Mouse (Mus musculus): Measurements from ENCODE around the gene Anxa8. TPM values are rescaled to one million over a fixed set of nuclear protein-coding genes. Genes with fewer than 3 reads are reported as not detected.

The Anxa8 gene
- total RNA-seq, 1 experiment from 2014 or later: not detected

- peak; percentile 76 to 83 for ATAC-seq (replicated peaks in 1 of 2; ENCODE audit: insufficient read depth in 1 of 2, low FRiP score in 2 of 2, low TSS enrichment in 1 of 2, low read depth in 1 of 2, poor library complexity in 2 of 2, severe bottlenecking in 2 of 2)
Measured at GRCm38 (mm10) chr14:34104892-34105291, 19.1 kb downstream of the Anxa8 start.

- ATAC-seq (replicated peaks in 1 of 2; ENCODE audit: insufficient read depth in 1 of 2, low FRiP score in 2 of 2, low TSS enrichment in 1 of 2, low read depth in 1 of 2, poor library complexity in 2 of 2, severe bottlenecking in 2 of 2): peak; percentile 54 to 58; a peak in 3 of 4 replicates
Measured at GRCm38 (mm10) chr14:34106389-34107062, 20.7 kb downstream of the Anxa8 start.

DNA sequence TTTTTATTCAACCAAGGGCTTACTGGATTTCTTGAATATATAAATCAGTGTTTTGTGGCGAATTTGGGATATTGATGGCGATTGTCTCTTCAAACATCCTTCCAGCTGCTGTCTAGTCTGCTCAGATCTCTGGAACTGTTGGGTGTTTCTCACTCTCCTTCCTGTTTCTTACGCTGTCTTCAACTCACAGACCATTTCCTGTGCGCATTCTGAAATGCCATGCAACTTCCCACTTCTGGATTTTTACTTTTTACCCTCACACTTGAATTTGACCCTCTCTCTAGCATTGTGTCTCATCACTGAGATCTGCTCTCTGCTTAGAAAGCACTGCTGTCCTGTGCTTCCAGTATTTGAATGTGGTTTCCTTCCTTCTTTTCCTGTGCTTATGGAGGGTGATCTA, 21.8 kb downstream of the Anxa8 start:
- 0 out of 4 replicates have a peak, but pooled peaks of 1 of the 2 experiments have one; percentile 19 for ATAC-seq (replicated peaks in 1 of 2; ENCODE audit: insufficient read depth in 1 of 2, low FRiP score in 2 of 2, low TSS enrichment in 1 of 2, low read depth in 1 of 2, poor library complexity in 2 of 2, severe bottlenecking in 2 of 2)

DNA sequence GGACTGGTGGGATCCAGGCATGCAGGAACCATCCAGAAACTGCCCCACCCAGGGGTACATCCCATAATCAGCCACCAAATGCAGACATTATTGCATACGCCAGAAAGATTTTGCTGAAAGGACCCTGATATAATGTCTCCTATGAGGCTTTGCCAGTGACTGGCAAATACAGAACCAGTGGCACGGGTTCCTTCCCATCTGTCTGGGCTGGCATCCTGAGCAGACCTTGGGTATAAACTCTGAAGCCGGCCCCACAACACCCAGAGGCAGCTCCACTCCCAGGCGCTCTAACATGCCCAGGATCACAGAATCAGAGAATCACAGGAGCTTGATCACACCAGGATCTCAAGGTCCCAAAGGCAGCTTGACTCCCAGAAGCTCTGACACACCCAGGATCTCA, 28.5 kb downstream of the Anxa8 start:
- ATAC-seq (replicated peaks in 1 of 2; ENCODE audit: insufficient read depth in 1 of 2, low FRiP score in 2 of 2, low TSS enrichment in 1 of 2, low read depth in 1 of 2, poor library complexity in 2 of 2, severe bottlenecking in 2 of 2): no peak

- no peak for ATAC-seq (replicated peaks in 1 of 2; ENCODE audit: insufficient read depth in 1 of 2, low FRiP score in 2 of 2, low TSS enrichment in 1 of 2, low read depth in 1 of 2, poor library complexity in 2 of 2, severe bottlenecking in 2 of 2)
Measured at GRCm38 (mm10) chr14:34119046-34119723, 33.4 kb downstream of the Anxa8 start.

GRCm38 (mm10) chr14:34120016-34120910, 34.5 kb downstream of the Anxa8 start:
- ATAC-seq (replicated peaks in 1 of 2; ENCODE audit: insufficient read depth in 1 of 2, low FRiP score in 2 of 2, low TSS enrichment in 1 of 2, low read depth in 1 of 2, poor library complexity in 2 of 2, severe bottlenecking in 2 of 2): no peak

- ATAC-seq (replicated peaks in 1 of 2; ENCODE audit: insufficient read depth in 1 of 2, low FRiP score in 2 of 2, low TSS enrichment in 1 of 2, low read depth in 1 of 2, poor library complexity in 2 of 2, severe bottlenecking in 2 of 2): no peak
Measured at GRCm38 (mm10) chr14:34120923-34121351, 35.2 kb downstream of the Anxa8 start.

GRCm38 (mm10) chr14:34121691-34122090, 35.9 kb downstream of the Anxa8 start:
- no peak for ATAC-seq (replicated peaks in 1 of 2; ENCODE audit: insufficient read depth in 1 of 2, low FRiP score in 2 of 2, low TSS enrichment in 1 of 2, low read depth in 1 of 2, poor library complexity in 2 of 2, severe bottlenecking in 2 of 2)

DNA sequence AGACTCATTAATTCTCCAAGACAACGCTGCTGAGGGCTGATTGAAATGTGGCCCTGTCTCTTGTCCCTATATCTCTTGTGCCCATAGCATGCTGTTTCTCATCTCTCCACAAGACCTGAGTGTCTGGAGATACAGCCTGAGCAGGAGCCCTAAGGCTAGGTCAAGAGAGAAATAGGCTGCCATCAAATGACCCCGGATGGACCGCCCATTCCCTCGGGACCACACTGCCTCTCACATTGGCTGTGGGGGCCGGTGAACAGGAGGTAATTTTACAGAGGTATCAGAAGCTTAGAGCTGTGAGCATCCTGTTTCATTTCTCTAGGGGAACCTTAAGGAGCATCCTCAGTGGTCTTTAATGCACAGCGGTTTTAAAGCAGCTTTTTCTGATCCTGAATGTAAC, 45.4 kb downstream of the Anxa8 start:
- no peak for ATAC-seq (replicated peaks in 1 of 2; ENCODE audit: insufficient read depth in 1 of 2, low FRiP score in 2 of 2, low TSS enrichment in 1 of 2, low read depth in 1 of 2, poor library complexity in 2 of 2, severe bottlenecking in 2 of 2)

DNA sequence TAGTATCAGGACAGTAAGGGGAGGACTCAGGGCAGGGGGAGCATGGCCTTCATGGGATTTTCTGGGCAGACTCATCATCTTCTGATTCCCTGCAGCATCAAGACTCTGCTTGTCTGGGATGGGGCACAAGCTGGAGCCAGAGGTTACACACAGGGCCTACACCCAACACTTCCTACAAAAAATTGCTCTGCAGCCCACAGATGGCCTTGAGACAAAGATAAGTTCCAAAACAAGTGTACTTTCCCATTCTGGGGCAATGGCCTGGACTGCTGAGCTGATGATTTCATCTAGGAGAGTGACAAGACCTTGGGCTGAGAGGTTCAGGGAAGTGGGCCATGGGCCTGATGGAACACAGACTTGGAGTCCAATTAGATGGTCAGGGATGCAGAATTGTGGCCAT, 49.6 kb downstream of the Anxa8 start:
- ATAC-seq (replicated peaks in 1 of 2; ENCODE audit: insufficient read depth in 1 of 2, low FRiP score in 2 of 2, low TSS enrichment in 1 of 2, low read depth in 1 of 2, poor library complexity in 2 of 2, severe bottlenecking in 2 of 2): no peak

DNA sequence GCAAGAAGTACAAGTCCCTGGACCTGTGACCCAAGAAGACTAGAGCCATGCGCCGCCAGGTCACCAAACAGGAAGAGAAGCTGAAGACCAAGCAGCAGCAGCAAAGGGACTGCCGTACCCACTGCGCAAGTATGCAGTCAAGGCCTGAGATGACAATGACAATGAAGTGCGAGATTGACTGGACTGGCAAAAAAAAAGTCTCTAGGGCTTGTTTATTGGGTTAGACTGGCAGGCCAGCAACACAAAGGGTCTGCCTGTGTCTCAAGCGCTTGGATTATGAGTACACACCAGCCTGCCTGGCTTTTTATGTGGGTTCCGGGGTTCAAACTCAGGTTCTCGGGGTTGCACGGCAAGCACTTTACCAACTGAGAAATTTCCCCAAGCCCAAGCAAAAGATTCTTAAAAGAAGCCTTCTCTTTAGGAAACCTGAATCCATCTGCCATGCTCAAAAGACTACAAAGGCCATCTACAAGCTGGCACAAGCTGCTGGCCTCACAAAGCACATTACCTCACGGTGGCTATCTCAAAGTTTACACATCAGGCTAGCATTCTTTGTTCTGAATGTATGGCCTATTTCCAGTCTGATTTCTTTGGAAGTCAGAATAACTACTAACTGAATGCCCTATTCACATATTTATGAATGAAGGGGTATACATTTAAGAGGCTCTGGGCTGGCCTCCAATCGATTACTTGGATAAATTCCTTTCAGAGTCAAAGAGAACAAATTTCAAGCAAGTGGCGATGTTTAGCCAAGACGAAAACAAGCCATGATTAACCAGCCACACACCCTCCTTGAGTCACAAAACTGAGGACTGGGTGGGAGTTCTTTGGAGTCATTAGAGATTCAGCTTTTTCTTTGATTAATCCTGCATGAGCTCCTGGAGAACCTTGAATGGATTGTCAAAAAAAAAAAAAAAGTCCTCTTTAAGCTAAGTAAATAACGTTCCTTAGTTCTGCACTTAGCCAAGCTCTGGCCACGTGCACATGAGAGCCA, 54.2 kb downstream of the Anxa8 start:
- no peak for ATAC-seq (replicated peaks in 1 of 2; ENCODE audit: insufficient read depth in 1 of 2, low FRiP score in 2 of 2, low TSS enrichment in 1 of 2, low read depth in 1 of 2, poor library complexity in 2 of 2, severe bottlenecking in 2 of 2)

- ATAC-seq (replicated peaks in 1 of 2; ENCODE audit: insufficient read depth in 1 of 2, low FRiP score in 2 of 2, low TSS enrichment in 1 of 2, low read depth in 1 of 2, poor library complexity in 2 of 2, severe bottlenecking in 2 of 2): no peak
Measured at GRCm38 (mm10) chr14:34142316-34142715, 56.5 kb downstream of the Anxa8 start.

DNA sequence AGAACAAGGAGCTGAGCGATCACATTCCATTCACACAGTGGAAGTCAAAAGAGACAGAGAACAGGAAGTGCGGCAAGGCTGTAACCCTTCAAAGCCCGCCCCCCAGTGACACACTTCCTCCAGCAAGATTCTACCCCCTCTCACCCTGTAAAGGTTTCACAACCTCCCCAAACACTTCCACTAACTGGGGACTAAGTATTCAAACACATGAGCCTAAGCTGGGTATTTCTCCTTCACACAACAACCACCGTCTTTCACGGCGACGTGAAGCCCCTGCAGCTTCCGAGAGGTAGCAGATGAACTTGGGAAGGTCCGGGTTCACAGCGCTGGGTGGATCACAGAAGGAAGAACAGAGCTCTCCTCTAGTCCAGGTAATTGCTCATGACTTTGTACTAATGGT, 57.1 kb downstream of the Anxa8 start:
- no peak for ATAC-seq (replicated peaks in 1 of 2; ENCODE audit: insufficient read depth in 1 of 2, low FRiP score in 2 of 2, low TSS enrichment in 1 of 2, low read depth in 1 of 2, poor library complexity in 2 of 2, severe bottlenecking in 2 of 2)

Other genes starting within 250 kb of the Anxa8 start
- not detected in 2 replicates for gene Gdf10, start 162.4 kb upstream of the Anxa8 start, total RNA-seq (2017)
- gene Gdf2, start 144.9 kb upstream of the Anxa8 start, total RNA-seq (2017): not detected in 2 replicates
- not detected in 2 replicates for gene Rbp3, start 132.0 kb upstream of the Anxa8 start, total RNA-seq (2017)
- gene Zfp488, start 107.2 kb upstream of the Anxa8 start, total RNA-seq (2017): not detected in 2 replicates
- gene Gm30083, start 70.8 kb upstream of the Anxa8 start, total RNA-seq (2017): not detected in 2 replicates
- gene Gm5460, start 69.2 kb upstream of the Anxa8 start, total RNA-seq (2017): not detected in 2 replicates
- not detected in 2 replicates for gene Antxrl, start 33.3 kb upstream of the Anxa8 start, total RNA-seq (2017)
- not detected in 2 replicates for gene A630023A22Rik, start 16.8 kb downstream of the Anxa8 start, total RNA-seq (2017)
- gene Npy4r, start 66.5 kb downstream of the Anxa8 start, total RNA-seq (2017): not detected in 2 replicates
- gene Gprin2, start 115.7 kb downstream of the Anxa8 start, total RNA-seq (2017): 0.10 and 0.25 TPM in 2 replicates
- not detected in 2 replicates for gene Syt15, start 133.6 kb downstream of the Anxa8 start, total RNA-seq (2017)
- 17.9 and 24.0 TPM in 2 replicates for gene Shld2, start 224.5 kb downstream of the Anxa8 start, total RNA-seq (2017)
- gene Glud1, start 224.7 kb downstream of the Anxa8 start, total RNA-seq (2017): 88.9 and 91.3 TPM in 2 replicates

Measured in hematopoietic stem cell, adult 5-6 weeks (primary cell).